Mouse (Mus musculus) neural tube, embryonic 11.5 days (tissue): Measurements from ENCODE around the gene Ankrd50. TPM values are rescaled to one million over a fixed set of nuclear protein-coding genes. Genes with fewer than 3 reads are reported as not detected.

Experiments
- ATAC-seq: fragments of 200-750 bp; cut with Nextera tagmentation; 2 replicates; pipeline ENCODE4 v1.8.0; 2017; ENCODE audit warnings: moderate number of reproducible peaks, mild to moderate bottlenecking, moderate TSS enrichment, moderate library complexity; ENCODE audit not compliant: insufficient read depth, low FRiP score, low TSS enrichment
- DNase-seq: peaks from one replicate; pipeline ENCODE4 v3.0.0-alpha.2; 2015; ENCODE audit warnings: low spot score
- H3K27ac ChIP-seq: fragments of 300-500 bp; sonication (generic); 2 replicates; pipeline ENCODE4 v1.5.1; 2014; ENCODE audit warnings: low read depth, mild to moderate bottlenecking, low read length
- H3K27me3 ChIP-seq: fragments of 300-500 bp; sonication (generic); 2 replicates; pipeline ENCODE4 v1.6.1; 2014; ENCODE audit warnings: mild to moderate bottlenecking, low read length, mixed read lengths; ENCODE audit not compliant: control insufficient read depth, insufficient read depth
- H3K36me3 ChIP-seq: fragments of 300-500 bp; sonication (generic); 2 replicates; pipeline ENCODE4 v1.6.1; 2014; ENCODE audit warnings: mild to moderate bottlenecking, low read length, moderate library complexity, mixed read lengths; ENCODE audit not compliant: control insufficient read depth, insufficient read depth
- H3K4me1 ChIP-seq: fragments of 300-500 bp; sonication (generic); 2 replicates; pipeline ENCODE4 v1.6.1; 2014; ENCODE audit warnings: low read length, mixed read lengths; ENCODE audit not compliant: control insufficient read depth, insufficient read depth
- H3K4me2 ChIP-seq: fragments of 300-500 bp; sonication (generic); 2 replicates; pipeline ENCODE4 v1.6.1; 2014; ENCODE audit warnings: low read depth, mild to moderate bottlenecking, moderate library complexity
- H3K4me3 ChIP-seq: fragments of 300-500 bp; sonication (generic); 2 replicates; pipeline ENCODE4 v1.5.1; 2014; ENCODE audit warnings: low read depth, low read length
- H3K9ac ChIP-seq: fragments of 300-500 bp; sonication (generic); 2 replicates; pipeline ENCODE4 v1.6.1; 2014; ENCODE audit warnings: mild to moderate bottlenecking, low read length
- H3K9me3 ChIP-seq: fragments of 300-500 bp; sonication (generic); 2 replicates; pipeline ENCODE4 v1.6.1; 2016; ENCODE audit warnings: low read length; ENCODE audit not compliant: control insufficient read depth
- WGBS: fragments of 180-500 bp; shearing (Covaris S2); extraction: QIAGEN DNeasy Blood & Tissue Kit; methylation state at CpG from one replicate; pipeline ENCODE4 v1.1.7; 2014; 5-methylcytosine and 5-hydroxymethylcytosine counted together
- polyA plus RNA-seq: library from polyadenylated mRNA; unstranded; fragments of >200 nt; fragmentation: Nextera tagmentation; extraction: Ambion mirVana; gene quantifications from 2 replicates; pipeline ENCODE4 v1.2.1, GENCODE M21; 2014

Ankrd50 gene
- polyA plus RNA-seq, 1 experiment from 2014 or later, result 35.1 TPM

- Histone ChIP-seq H3K36me3 (peaks cover 34% of the 10 kb centered on the region), H3K9ac (no peak overlapping the region), H3K4me3 (no peak overlapping the region), H3K27ac (no peak overlapping the region), H3K4me1 (no peaks in the 10 kb centered on the region), H3K4me2 (no peak overlapping the region), H3K9me3 (no peaks in the 10 kb centered on the region), H3K27me3 (no peaks in the 10 kb centered on the region)
- ATAC-seq (no peak), DNase-seq (no peak)
- whole genome bisulfite sequencing, result 76% methylated on average over 5 of the region's 5 CpGs
These were observed 25.0 kb downstream of the Ankrd50 start for GRCm38 (mm10) chr3:38459507-38460249.

GRCm38 (mm10) chr3:38457041-38457440 is 27.6 kb downstream of the Ankrd50 start:
- ATAC-seq (no peak), DNase-seq (no peak)
- H3K27me3 ChIP-seq, result no peaks in the 10 kb centered on the region
- H3K4me3 ChIP-seq, result no peak overlapping the region
- H3K9me3 ChIP-seq, result no peaks in the 10 kb centered on the region
- peaks cover 35% of the 10 kb centered on the region for H3K36me3 ChIP-seq
- H3K9ac ChIP-seq, result no peak overlapping the region
- no peaks in the 10 kb centered on the region for H3K4me1 ChIP-seq
- 96% methylated on average over 14 of the region's 14 CpGs for whole genome bisulfite sequencing
- H3K4me2 ChIP-seq, result no peak overlapping the region
- no peak overlapping the region for H3K27ac ChIP-seq

GRCm38 (mm10) chr3:38452199-38452598 is 32.4 kb downstream of the Ankrd50 start:
- peak; percentile 51; the same call in 1 of the 2 replicates for ATAC-seq
- H3K9me3 ChIP-seq, result no peaks in the 10 kb centered on the region
- no peaks in the 10 kb centered on the region for H3K4me1 ChIP-seq
- WGBS, result 68% methylated on average over 9 of the region's 9 CpGs
- H3K36me3 ChIP-seq, result peaks cover 40% of the 10 kb centered on the region
- peak; percentile 23 for DNase-seq
- H3K4me2 ChIP-seq, result no peak overlapping the region
- H3K4me3 ChIP-seq, result no peak overlapping the region
- no peak overlapping the region for H3K27ac ChIP-seq
- H3K27me3 ChIP-seq, result no peaks in the 10 kb centered on the region
- H3K9ac ChIP-seq, result no peak overlapping the region

GRCm38 (mm10) chr3:38446586-38446985 is 38.1 kb downstream of the Ankrd50 start:
- Histone ChIP-seq H3K4me1 (no peaks in the 10 kb centered on the region), H3K27me3 (no peaks in the 10 kb centered on the region), H3K9ac (no peak overlapping the region), H3K9me3 (no peaks in the 10 kb centered on the region), H3K4me3 (no peak overlapping the region), H3K27ac (no peak overlapping the region), H3K36me3 (peaks cover 9% of the 10 kb centered on the region), H3K4me2 (no peak overlapping the region)
- ATAC-seq, result no peak
- DNase-seq, result no peak
- 91% methylated on average over 9 of the region's 9 CpGs for WGBS

GRCm38 (mm10) chr3:38443875-38444274 is 40.8 kb downstream of the Ankrd50 start:
- Histone ChIP-seq H3K27me3 (no peaks in the 10 kb centered on the region), H3K4me3 (no peak overlapping the region), H3K27ac (no peak overlapping the region), H3K9ac (no peak overlapping the region), H3K36me3 (no peaks in the 10 kb centered on the region), H3K4me1 (no peaks in the 10 kb centered on the region), H3K4me2 (no peak overlapping the region), H3K9me3 (no peaks in the 10 kb centered on the region)
- no peak for ATAC-seq
- 79% methylated on average over 4 of the region's 4 CpGs for WGBS
- no peak for DNase-seq

GRCm38 (mm10) chr3:38440564-38440991 is 44.1 kb downstream of the Ankrd50 start:
- WGBS, result 53% methylated on average over 7 of the region's 7 CpGs
- no peak overlapping the region for H3K9ac ChIP-seq
- H3K27ac ChIP-seq, result no peak overlapping the region
- H3K4me1 ChIP-seq, result no peaks in the 10 kb centered on the region
- H3K9me3 ChIP-seq, result no peaks in the 10 kb centered on the region
- H3K4me2 ChIP-seq, result no peak overlapping the region
- H3K36me3 ChIP-seq, result no peaks in the 10 kb centered on the region
- DNase-seq (no peak), ATAC-seq (no peak)
- no peaks in the 10 kb centered on the region for H3K27me3 ChIP-seq
- no peak overlapping the region for H3K4me3 ChIP-seq

GRCm38 (mm10) chr3:38436596-38436995 is 48.0 kb downstream of the Ankrd50 start:
- Histone ChIP-seq H3K9me3 (no peaks in the 10 kb centered on the region), H3K4me2 (no peak overlapping the region), H3K9ac (no peak overlapping the region), H3K36me3 (no peaks in the 10 kb centered on the region), H3K27me3 (no peaks in the 10 kb centered on the region), H3K4me3 (no peak overlapping the region), H3K4me1 (no peaks in the 10 kb centered on the region; the same call in 1 of the 2 replicates), H3K27ac (no peak overlapping the region)
- 89% methylated on average over 3 of the region's 3 CpGs for WGBS
- ATAC-seq (no peak), DNase-seq (no peak)

- Histone ChIP-seq H3K27me3 (no peaks in the 10 kb centered on the region), H3K4me3 (no peak overlapping the region), H3K4me2 (no peak overlapping the region), H3K9me3 (no peaks in the 10 kb centered on the region), H3K27ac (no peak overlapping the region), H3K9ac (no peak overlapping the region), H3K36me3 (no peaks in the 10 kb centered on the region), H3K4me1 (no peaks in the 10 kb centered on the region; the same call in 1 of the 2 replicates)
- DNase-seq, result no peak
- no peak for ATAC-seq
- WGBS, result 90% methylated on average over 6 of the region's 6 CpGs
These were observed 48.8 kb downstream of the Ankrd50 start for GRCm38 (mm10) chr3:38435828-38436227.

GRCm38 (mm10) chr3:38434486-38434885 is 50.2 kb downstream of the Ankrd50 start:
- 98% methylated on average over 2 of the region's 2 CpGs for WGBS
- no peak for DNase-seq
- no peak overlapping the region for H3K27ac ChIP-seq
- H3K4me1 ChIP-seq, result no peaks in the 10 kb centered on the region; the same call in 1 of the 2 replicates
- ATAC-seq, result no peak
- no peak overlapping the region for H3K4me3 ChIP-seq
- no peak overlapping the region for H3K9ac ChIP-seq
- no peaks in the 10 kb centered on the region for H3K9me3 ChIP-seq
- no peak overlapping the region for H3K4me2 ChIP-seq
- H3K27me3 ChIP-seq, result no peaks in the 10 kb centered on the region
- H3K36me3 ChIP-seq, result no peaks in the 10 kb centered on the region
